Mouse (Mus musculus): ENCODE measurements around the gene Dusp9. TPM values are rescaled to one million over a fixed set of nuclear protein-coding genes. Genes with fewer than 3 reads are reported as not detected.

The Dusp9 gene
- polyA plus RNA-seq, 1 experiment from 2014 or later = 0.82 TPM

- peaks cover 46% of the 10 kb centered on the region for H3K27me3 ChIP-seq
- no peaks in the 10 kb centered on the region for H3K9me3 ChIP-seq
- WGBS = 22% methylated on average over 41 of the region's 41 CpGs
- no peak overlapping the region for H3K27ac ChIP-seq (replicated peaks)
- H3K9ac ChIP-seq = no peak overlapping the region
- H3K36me3 ChIP-seq = no peaks in the 10 kb centered on the region
- ATAC-seq (ENCODE audit: low FRiP score, low read depth) = no peak
- H3K4me1 ChIP-seq (replicated peaks) = peaks cover 16% of the 10 kb centered on the region
- peak overlapping the region; percentile 35 for H3K4me3 ChIP-seq
- H3K4me2 ChIP-seq = peak overlapping the region; percentile 59
Measured at GRCm38 (mm10) chrX:73639901-73640469, 766 bp downstream of the Dusp9 start.

GRCm38 (mm10) chrX:73645121-73645520, 5.9 kb downstream of the Dusp9 start:
- WGBS = 34% methylated on average over 4 of the region's 4 CpGs
- no peak overlapping the region for H3K4me3 ChIP-seq
- ATAC-seq (ENCODE audit: low FRiP score, low read depth) = no peak
- H3K9me3 ChIP-seq = no peaks in the 10 kb centered on the region
- H3K9ac ChIP-seq = no peak overlapping the region
- no peak overlapping the region for H3K4me2 ChIP-seq
- H3K27me3 ChIP-seq = peaks cover 12% of the 10 kb centered on the region
- no peaks in the 10 kb centered on the region for H3K4me1 ChIP-seq (replicated peaks)
- no peaks in the 10 kb centered on the region for H3K36me3 ChIP-seq
- H3K27ac ChIP-seq (replicated peaks) = no peak overlapping the region

GRCm38 (mm10) chrX:73650869-73651268, 11.7 kb downstream of the Dusp9 start:
- 85% methylated on average over 3 of the region's 3 CpGs for WGBS
- ATAC-seq (ENCODE audit: low FRiP score, low read depth) = no peak

GRCm38 (mm10) chrX:73653392-73653791, 14.2 kb downstream of the Dusp9 start:
- H3K36me3 ChIP-seq = no peaks in the 10 kb centered on the region
- no peak overlapping the region for H3K27ac ChIP-seq (replicated peaks)
- H3K4me3 ChIP-seq = no peak overlapping the region
- H3K9me3 ChIP-seq = no peaks in the 10 kb centered on the region
- no peaks in the 10 kb centered on the region for H3K27me3 ChIP-seq
- ATAC-seq (ENCODE audit: low FRiP score, low read depth) = no peak
- no peak overlapping the region for H3K9ac ChIP-seq
- WGBS = 89% methylated on average over 6 of the region's 6 CpGs
- no peak overlapping the region for H3K4me2 ChIP-seq
- H3K4me1 ChIP-seq (replicated peaks) = peaks cover 6% of the 10 kb centered on the region

More at GRCm38 (mm10) chrX:73650869-73651268, 11.7 kb downstream of the Dusp9 start:
- Histone ChIP-seq H3K9ac (no peak overlapping the region), H3K4me1 (replicated peaks) (no peaks in the 10 kb centered on the region), H3K27me3 (no peaks in the 10 kb centered on the region), H3K27ac (replicated peaks) (no peak overlapping the region), H3K4me2 (no peak overlapping the region), H3K36me3 (no peaks in the 10 kb centered on the region), H3K4me3 (no peak overlapping the region), H3K9me3 (no peaks in the 10 kb centered on the region)

- Histone ChIP-seq H3K27me3 (no peaks in the 10 kb centered on the region), H3K36me3 (no peaks in the 10 kb centered on the region), H3K4me1 (replicated peaks) (peaks cover 9% of the 10 kb centered on the region), H3K4me3 (no peak overlapping the region), H3K27ac (replicated peaks) (no peak overlapping the region), H3K4me2 (no peak overlapping the region), H3K9ac (no peak overlapping the region), H3K9me3 (no peaks in the 10 kb centered on the region)
- WGBS = 16% methylated on average over 6 of the region's 6 CpGs
- ATAC-seq (ENCODE audit: low FRiP score, low read depth) = peak; percentile 63; the same call in 1 of the 2 replicates
Measured at GRCm38 (mm10) chrX:73654177-73654576, 15.0 kb downstream of the Dusp9 start.

- Histone ChIP-seq H3K27me3 (no peaks in the 10 kb centered on the region), H3K9ac (no peak overlapping the region), H3K9me3 (no peaks in the 10 kb centered on the region), H3K4me2 (no peak overlapping the region), H3K27ac (replicated peaks) (no peak overlapping the region), H3K4me1 (replicated peaks) (peaks cover 14% of the 10 kb centered on the region), H3K4me3 (no peak overlapping the region), H3K36me3 (no peaks in the 10 kb centered on the region)
- no peak for ATAC-seq (ENCODE audit: low FRiP score, low read depth)
- WGBS = 82% methylated on average over 3 of the region's 3 CpGs
Measured at GRCm38 (mm10) chrX:73655529-73655928, 16.3 kb downstream of the Dusp9 start.

GRCm38 (mm10) chrX:73658391-73658790, 19.2 kb downstream of the Dusp9 start:
- Histone ChIP-seq H3K4me3 (peak overlapping the region; percentile 52), H3K27ac (replicated peaks) (no peak overlapping the region), H3K9ac (no peak overlapping the region), H3K4me1 (replicated peaks) (peaks cover 15% of the 10 kb centered on the region), H3K9me3 (no peaks in the 10 kb centered on the region), H3K4me2 (peak overlapping the region; percentile 60), H3K36me3 (no peaks in the 10 kb centered on the region), H3K27me3 (no peaks in the 10 kb centered on the region)
- no peak for ATAC-seq (ENCODE audit: low FRiP score, low read depth)
- 41% methylated on average over 7 of the region's 7 CpGs for WGBS

GRCm38 (mm10) chrX:73658936-73659574, 19.8 kb downstream of the Dusp9 start:
- Histone ChIP-seq H3K4me3 (peak overlapping the region; percentile 52), H3K27me3 (no peaks in the 10 kb centered on the region), H3K4me2 (peak overlapping the region; percentile 60), H3K27ac (replicated peaks) (peak overlapping the region; percentile 81), H3K4me1 (replicated peaks) (peaks cover 15% of the 10 kb centered on the region), H3K36me3 (no peaks in the 10 kb centered on the region), H3K9me3 (no peaks in the 10 kb centered on the region), H3K9ac (peak overlapping the region; percentile 60)
- 50% methylated on average over 13 of the region's 13 CpGs for WGBS
- peak; percentile 36; the same call in 1 of the 2 replicates for ATAC-seq (ENCODE audit: low FRiP score, low read depth)

GRCm38 (mm10) chrX:73659575-73660283, 20.5 kb downstream of the Dusp9 start, which contains the start of gene Pnck:
Gene Pnck, minus strand, starts transcription at chrX:73660117.
- peaks cover 15% of the 10 kb centered on the region for H3K4me1 ChIP-seq (replicated peaks)
- peak within 1 kb of the TSS; percentile 60 for H3K9ac ChIP-seq
- ATAC-seq (ENCODE audit: low FRiP score, low read depth) = peak; percentile 77
- 26% methylated on average over 54 of the region's 57 CpGs for WGBS
- peak within 1 kb of the TSS; percentile 81 for H3K27ac ChIP-seq (replicated peaks)
- peak within 1 kb of the TSS; percentile 60 for H3K4me2 ChIP-seq
- no peaks in the 10 kb centered on the region for H3K36me3 ChIP-seq
- H3K9me3 ChIP-seq = no peaks in the 10 kb centered on the region
- H3K27me3 ChIP-seq = no peaks in the 10 kb centered on the region
- peak within 1 kb of the TSS; percentile 52 for H3K4me3 ChIP-seq

GRCm38 (mm10) chrX:73660284-73660665, 21.1 kb downstream of the Dusp9 start:
- peaks cover 15% of the 10 kb centered on the region for H3K4me1 ChIP-seq (replicated peaks)
- no peaks in the 10 kb centered on the region for H3K9me3 ChIP-seq
- WGBS = 48% methylated on average over 3 of the region's 3 CpGs
- peak; percentile 27 for ATAC-seq (ENCODE audit: low FRiP score, low read depth)
- H3K4me2 ChIP-seq = peak overlapping the region; percentile 60
- H3K27ac ChIP-seq (replicated peaks) = peak overlapping the region; percentile 81
- peak overlapping the region; percentile 52 for H3K4me3 ChIP-seq
- no peaks in the 10 kb centered on the region for H3K36me3 ChIP-seq
- no peaks in the 10 kb centered on the region for H3K27me3 ChIP-seq
- peak overlapping the region; percentile 60 for H3K9ac ChIP-seq

GRCm38 (mm10) chrX:73663143-73663542, 23.9 kb downstream of the Dusp9 start:
- no peak for ATAC-seq (ENCODE audit: low FRiP score, low read depth)
- H3K4me3 ChIP-seq = no peak overlapping the region
- no peaks in the 10 kb centered on the region for H3K9me3 ChIP-seq
- no peak overlapping the region for H3K27ac ChIP-seq (replicated peaks)
- H3K9ac ChIP-seq = no peak overlapping the region
- peaks cover 11% of the 10 kb centered on the region for H3K4me1 ChIP-seq (replicated peaks)
- no peak overlapping the region for H3K4me2 ChIP-seq
- H3K27me3 ChIP-seq = no peaks in the 10 kb centered on the region
- no peaks in the 10 kb centered on the region for H3K36me3 ChIP-seq

- Histone ChIP-seq H3K4me1 (replicated peaks) (peaks cover 21% of the 10 kb centered on the region), H3K27ac (replicated peaks) (no peak overlapping the region), H3K36me3 (no peaks in the 10 kb centered on the region), H3K27me3 (no peaks in the 10 kb centered on the region), H3K9ac (no peak overlapping the region), H3K9me3 (no peaks in the 10 kb centered on the region), H3K4me2 (no peak overlapping the region), H3K4me3 (no peak overlapping the region)
- ATAC-seq (ENCODE audit: low FRiP score, low read depth) = no peak
- WGBS = 59% methylated on average over 4 of the region's 4 CpGs
Measured at GRCm38 (mm10) chrX:73672031-73672431, 32.8 kb downstream of the Dusp9 start.
